Mouse (Mus musculus) midbrain, embryonic 11.5 days (tissue): Measurements from ENCODE around the gene Gm10300. TPM values are rescaled to one million over a fixed set of nuclear protein-coding genes. Genes with fewer than 3 reads are reported as not detected.

Source experiments
- ATAC-seq: fragments of 200-750 bp; cut with Nextera tagmentation; 2 replicates; pipeline ENCODE4 v1.8.0; 2017; ENCODE audit warnings: moderate TSS enrichment, moderate library complexity; ENCODE audit not compliant: low FRiP score
- DNase-seq: peaks from one replicate; pipeline ENCODE4 v3.0.0; 2015; ENCODE audit warnings: low spot score; ENCODE audit errors: missing footprints
- H3K27ac ChIP-seq: fragments of 300-500 bp; sonication (generic); 2 replicates; pipeline ENCODE4 v1.5.1; 2014; ENCODE audit warnings: low read depth, low read length
- H3K27me3 ChIP-seq: fragments of 300-500 bp; sonication (generic); 2 replicates; pipeline ENCODE4 v1.6.1; 2014; ENCODE audit warnings: mild to moderate bottlenecking, low read length, moderate library complexity, mixed read lengths; ENCODE audit not compliant: control insufficient read depth, insufficient read depth
- H3K36me3 ChIP-seq: fragments of 300-500 bp; sonication (generic); 2 replicates; pipeline ENCODE4 v1.6.1; 2014; ENCODE audit warnings: mild to moderate bottlenecking, low read length, moderate library complexity, mixed read lengths; ENCODE audit not compliant: control insufficient read depth, insufficient read depth
- H3K4me1 ChIP-seq: fragments of 300-500 bp; sonication (generic); 2 replicates; pipeline ENCODE4 v1.6.1; 2014; ENCODE audit warnings: low read length; ENCODE audit not compliant: control insufficient read depth, insufficient read depth
- H3K4me2 ChIP-seq: fragments of 300-500 bp; sonication (generic); 2 replicates; pipeline ENCODE4 v1.6.1; 2014; ENCODE audit warnings: mild to moderate bottlenecking, moderate library complexity
- H3K4me3 ChIP-seq: fragments of 300-500 bp; sonication (generic); 2 replicates; pipeline ENCODE4 v1.5.1; 2014; ENCODE audit warnings: low read depth, low read length
- H3K9ac ChIP-seq: fragments of 300-500 bp; sonication (generic); 2 replicates; pipeline ENCODE4 v1.6.1; 2014; ENCODE audit warnings: low read length
- H3K9me3 ChIP-seq: fragments of 300-500 bp; sonication (generic); 2 replicates; pipeline ENCODE4 v1.6.1; 2016; ENCODE audit warnings: low read length; ENCODE audit not compliant: control insufficient read depth
- WGBS: fragments of 180-500 bp; shearing (Covaris S2); extraction: QIAGEN DNeasy Blood & Tissue Kit; methylation state at CpG from one replicate; pipeline ENCODE4 v1.1.7; 2014; 5-methylcytosine and 5-hydroxymethylcytosine counted together
- polyA plus RNA-seq: library from polyadenylated mRNA; unstranded; fragments of >200 nt; fragmentation: Nextera tagmentation; extraction: Ambion mirVana; gene quantifications from 2 replicates; pipeline ENCODE4 v1.2.1, GENCODE M21; 2014

Gene Gm10300
- polyA plus RNA-seq: 0.07 TPM in 1 of 2 replicates, not detected in the other

GRCm38 (mm10) chr4:132074077-132074932 is at the start of gene Gm10300:
Gene Gm10300, plus strand, starts transcription at chr4:132074697.
- no peaks in the 10 kb centered on the region for H3K9me3 ChIP-seq
- peaks cover 18% of the 10 kb centered on the region for H3K4me1 ChIP-seq
- H3K4me3 ChIP-seq: peak within 1 kb of the TSS; percentile 72
- H3K4me2 ChIP-seq: peak within 1 kb of the TSS; percentile 100
- WGBS: 0% methylated on average over 42 of the region's 42 CpGs
- no peaks in the 10 kb centered on the region for H3K36me3 ChIP-seq
- DNase-seq (peak; percentile 95), ATAC-seq (peak; percentile 38)
- peak within 1 kb of the TSS; percentile 69 for H3K9ac ChIP-seq
- peaks cover 17% of the 10 kb centered on the region for H3K27me3 ChIP-seq
- H3K27ac ChIP-seq: no peak within 1 kb of the TSS

- peaks cover 8% of the 10 kb centered on the region for H3K4me1 ChIP-seq
- DNase-seq (no peak), ATAC-seq (no peak)
- H3K9ac ChIP-seq: no peak overlapping the region
- WGBS: 85% methylated on average over 2 of the region's 2 CpGs
- no peaks in the 10 kb centered on the region for H3K36me3 ChIP-seq
- H3K27me3 ChIP-seq: no peaks in the 10 kb centered on the region
- no peak overlapping the region for H3K27ac ChIP-seq
- H3K4me3 ChIP-seq: no peak overlapping the region
- H3K4me2 ChIP-seq: no peak overlapping the region
- H3K9me3 ChIP-seq: no peaks in the 10 kb centered on the region
Observed at GRCm38 (mm10) chr4:132025264-132025663, 49.2 kb upstream of the Gm10300 start.

GRCm38 (mm10) chr4:132025738-132026527 is 48.6 kb upstream of the Gm10300 start:
- H3K9me3 ChIP-seq: no peaks in the 10 kb centered on the region
- no peaks in the 10 kb centered on the region for H3K27me3 ChIP-seq
- no peak for DNase-seq
- H3K4me3 ChIP-seq: no peak overlapping the region
- no peak for ATAC-seq
- no peaks in the 10 kb centered on the region for H3K36me3 ChIP-seq
- no peak overlapping the region for H3K4me2 ChIP-seq
- H3K9ac ChIP-seq: no peak overlapping the region
- H3K27ac ChIP-seq: no peak overlapping the region; the same call in none of the 2 replicates
- 47% methylated on average over 5 of the region's 5 CpGs for WGBS
- peaks cover 8% of the 10 kb centered on the region for H3K4me1 ChIP-seq

- H3K9me3 ChIP-seq: no peaks in the 10 kb centered on the region
- no peak for DNase-seq
- H3K4me3 ChIP-seq: no peak overlapping the region
- peaks cover 8% of the 10 kb centered on the region for H3K4me1 ChIP-seq
- no peak overlapping the region for H3K4me2 ChIP-seq
- H3K27me3 ChIP-seq: no peaks in the 10 kb centered on the region
- no peak overlapping the region for H3K9ac ChIP-seq
- H3K36me3 ChIP-seq: no peaks in the 10 kb centered on the region
- no peak overlapping the region for H3K27ac ChIP-seq
- no peak for ATAC-seq
- 86% methylated on average over 6 of the region's 6 CpGs for WGBS
Observed at GRCm38 (mm10) chr4:132027167-132027566, 47.3 kb upstream of the Gm10300 start.

GRCm38 (mm10) chr4:132027806-132028205 is 46.7 kb upstream of the Gm10300 start:
- DNase-seq (no peak), ATAC-seq (no peak)
- no peak overlapping the region for H3K9ac ChIP-seq
- H3K27ac ChIP-seq: no peak overlapping the region
- no peaks in the 10 kb centered on the region for H3K9me3 ChIP-seq
- H3K4me2 ChIP-seq: no peak overlapping the region
- 92% methylated on average over 1 of the region's 1 CpGs for WGBS
- H3K4me1 ChIP-seq: peaks cover 8% of the 10 kb centered on the region
- H3K36me3 ChIP-seq: no peaks in the 10 kb centered on the region
- H3K27me3 ChIP-seq: no peaks in the 10 kb centered on the region
- no peak overlapping the region for H3K4me3 ChIP-seq

GRCm38 (mm10) chr4:132029851-132030741 is 44.4 kb upstream of the Gm10300 start:
- no peak for DNase-seq
- H3K4me3 ChIP-seq: no peak overlapping the region
- H3K36me3 ChIP-seq: no peaks in the 10 kb centered on the region
- 67% methylated on average over 10 of the region's 10 CpGs for whole genome bisulfite sequencing
- no peaks in the 10 kb centered on the region for H3K27me3 ChIP-seq
- H3K9ac ChIP-seq: no peak overlapping the region
- H3K4me2 ChIP-seq: no peak overlapping the region
- no peaks in the 10 kb centered on the region for H3K9me3 ChIP-seq
- peaks cover 5% of the 10 kb centered on the region for H3K4me1 ChIP-seq
- ATAC-seq: no peak
- H3K27ac ChIP-seq: no peak overlapping the region

- no peak overlapping the region for H3K27ac ChIP-seq
- 82% methylated on average over 1 of the region's 1 CpGs for WGBS
- no peak for ATAC-seq
- H3K27me3 ChIP-seq: no peaks in the 10 kb centered on the region
- H3K9me3 ChIP-seq: no peaks in the 10 kb centered on the region
- H3K4me3 ChIP-seq: no peak overlapping the region
- no peak overlapping the region for H3K9ac ChIP-seq
- DNase-seq: no peak
- H3K4me1 ChIP-seq: no peaks in the 10 kb centered on the region; the same call in 1 of the 2 replicates
- H3K36me3 ChIP-seq: no peaks in the 10 kb centered on the region
- H3K4me2 ChIP-seq: no peak overlapping the region
Observed at GRCm38 (mm10) chr4:132033183-132033582, 41.3 kb upstream of the Gm10300 start.

- H3K27ac ChIP-seq: no peak overlapping the region
- H3K9ac ChIP-seq: no peak overlapping the region
- H3K9me3 ChIP-seq: no peaks in the 10 kb centered on the region
- H3K36me3 ChIP-seq: no peaks in the 10 kb centered on the region
- H3K27me3 ChIP-seq: no peaks in the 10 kb centered on the region
- H3K4me3 ChIP-seq: no peak overlapping the region
- peaks cover 3% of the 10 kb centered on the region for H3K4me1 ChIP-seq
- DNase-seq (no peak), ATAC-seq (no peak)
- H3K4me2 ChIP-seq: no peak overlapping the region
- 37% methylated on average over 2 of the region's 2 CpGs for WGBS
Observed at GRCm38 (mm10) chr4:132034242-132034641, 40.3 kb upstream of the Gm10300 start.
